Mouse (Mus musculus): Measurements from ENCODE around the gene Dlgap4.

Gene Dlgap4

GRCm38 (mm10) chr2:156803698-156804372 is 190.3 kb downstream of the Dlgap4 start:
- DNase-seq (ENCODE audit: low spot score), result no peak

DNA sequence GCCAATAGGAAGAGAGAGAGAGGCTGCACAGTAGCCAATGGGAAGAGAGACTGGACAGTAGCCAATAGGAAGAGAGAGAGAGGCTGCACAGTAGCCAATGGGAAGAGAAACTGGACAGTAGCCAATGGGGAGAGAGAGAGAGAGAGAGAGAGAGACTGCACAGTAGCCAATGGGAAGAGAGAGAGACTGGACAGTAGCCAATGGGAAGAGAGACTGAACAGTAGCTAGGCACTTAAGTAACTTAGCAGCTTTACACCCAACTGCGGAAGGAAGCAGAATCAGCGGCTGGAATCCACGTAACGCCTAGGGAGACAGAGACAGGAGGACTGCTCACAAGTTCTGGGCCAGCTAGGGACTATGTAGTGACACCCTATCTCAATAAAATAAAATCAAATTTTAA is 191.1 kb downstream of the Dlgap4 start:
- no peak for DNase-seq (ENCODE audit: low spot score)

- DNase-seq (ENCODE audit: low spot score), result no peak
These were observed 193.4 kb downstream of the Dlgap4 start for GRCm38 (mm10) chr2:156806886-156807285.

GRCm38 (mm10) chr2:156809579-156809978 is 196.1 kb downstream of the Dlgap4 start:
- DNase-seq (ENCODE audit: low spot score), result peak; percentile 47

- DNase-seq (ENCODE audit: low spot score), result no peak
These were observed 197.2 kb downstream of the Dlgap4 start for GRCm38 (mm10) chr2:156810716-156811115.

DNA sequence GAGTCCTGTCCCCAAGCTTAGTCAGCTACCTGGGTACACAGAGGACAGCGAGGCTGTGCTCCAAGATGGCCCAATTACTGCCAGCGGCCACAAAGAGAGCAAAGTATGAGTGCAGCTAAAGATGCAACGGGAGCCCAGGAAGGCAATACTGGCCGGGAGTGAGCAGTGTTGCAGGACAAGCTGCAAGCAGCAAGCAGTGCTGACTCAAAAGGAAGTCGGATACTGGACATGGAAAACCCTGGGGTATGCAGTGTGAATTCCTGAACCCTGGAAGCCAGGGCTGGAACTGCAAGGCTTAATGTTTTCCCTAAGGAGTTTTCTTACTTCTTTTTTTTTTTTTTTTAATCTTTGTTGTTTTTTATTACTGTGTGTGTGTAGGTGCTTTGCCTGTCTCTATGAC is 198.1 kb downstream of the Dlgap4 start:
- no peak for DNase-seq (ENCODE audit: low spot score)

Measured in left cerebral cortex, adult 11 months (tissue).